Mouse (Mus musculus): ENCODE results near the gene Ttc21a.
"Not testable (repeated sequence)": the region's sequence is repeated elsewhere in the genome, so short reads cannot be mapped to it uniquely, and the experiment has no call there.

Ttc21a gene

GRCm38 (mm10) chr9:119999636-120000035, 62.2 kb downstream of the Ttc21a start:
- DNase-seq (ENCODE audit: low spot score): no peak

- DNase-seq (ENCODE audit: low spot score): no peak
These were observed 63.4 kb downstream of the Ttc21a start for GRCm38 (mm10) chr9:120000761-120001160.

GRCm38 (mm10) chr9:120001945-120002725, 64.7 kb downstream of the Ttc21a start:
- DNase-seq (ENCODE audit: low spot score): peak; percentile 71

- DNase-seq (ENCODE audit: low spot score): no peak
These were observed 65.5 kb downstream of the Ttc21a start for GRCm38 (mm10) chr9:120002893-120003292.

- DNase-seq (ENCODE audit: low spot score): no peak
These were observed 68.5 kb downstream of the Ttc21a start for GRCm38 (mm10) chr9:120005936-120006335.

- no peak for DNase-seq (ENCODE audit: low spot score)
These were observed 70.4 kb downstream of the Ttc21a start for GRCm38 (mm10) chr9:120007833-120008232.

- DNase-seq (ENCODE audit: low spot score): no peak
These were observed 71.9 kb downstream of the Ttc21a start for GRCm38 (mm10) chr9:120009226-120009841.

- no peak for DNase-seq (ENCODE audit: low spot score)
These were observed 72.5 kb downstream of the Ttc21a start for GRCm38 (mm10) chr9:120009871-120010270.

- DNase-seq (ENCODE audit: low spot score): peak; percentile 95
These were observed 73.5 kb downstream of the Ttc21a start for GRCm38 (mm10) chr9:120010781-120011511.

GRCm38 (mm10) chr9:120011533-120011932, 74.1 kb downstream of the Ttc21a start:
- DNase-seq (ENCODE audit: low spot score): no peak

GRCm38 (mm10) chr9:120012161-120012560, 74.8 kb downstream of the Ttc21a start:
- DNase-seq (ENCODE audit: low spot score): not testable (repeated sequence)

GRCm38 (mm10) chr9:120012781-120013180, 75.4 kb downstream of the Ttc21a start:
- DNase-seq (ENCODE audit: low spot score): no peak

GRCm38 (mm10) chr9:120013251-120013820, 75.9 kb downstream of the Ttc21a start:
- no peak for DNase-seq (ENCODE audit: low spot score)

- no peak for DNase-seq (ENCODE audit: low spot score)
These were observed 77.4 kb downstream of the Ttc21a start for GRCm38 (mm10) chr9:120014828-120015227.

- no peak for DNase-seq (ENCODE audit: low spot score)
These were observed 79.5 kb downstream of the Ttc21a start for GRCm38 (mm10) chr9:120016956-120017355.

Measured in ovary, postnatal 10 days (tissue).